Mouse (Mus musculus) CH12.LX (cell line): ENCODE data around the gene Prkce. TPM values are rescaled to one million over a fixed set of nuclear protein-coding genes. Genes with fewer than 3 reads are reported as not detected.
A peak's percentile ranks its signal among the peaks of the same experiment; 100 is the strongest.

Experiments used
- DNase-seq: peaks from one replicate; pipeline ENCODE4 v3.0.0-alpha.2; 2013; ENCODE audit errors: extremely low read depth
- H3K27ac ChIP-seq: 2 replicates; pipeline ENCODE4 v1.5.1; 2012; ENCODE audit warnings: low read depth, mild to moderate bottlenecking, control low read depth, moderate library complexity; ENCODE audit not compliant: insufficient read depth
- H3K27me3 ChIP-seq: replicated peaks from 2 replicates; pipeline ENCODE3; 2012; ENCODE audit warnings: inconsistent platforms
- H3K36me3 ChIP-seq, 2 experiments: replicated peaks in 1 of 2; 2 replicates each; pipeline versions ENCODE3 to v1.6.1; 2012; ENCODE audit warnings: inconsistent platforms in 1 of 2, low read length in 1 of 2, mild to moderate bottlenecking in 1 of 2, mixed read lengths in 1 of 2, moderate library complexity in 1 of 2; ENCODE audit not compliant: control insufficient read depth in 1 of 2, insufficient read depth in 1 of 2
- H3K4me1 ChIP-seq, 2 experiments: 2 replicates each; pipeline ENCODE4 v1.6.1; 2012; ENCODE audit warnings: inconsistent platforms in 1 of 2, moderate library complexity in 1 of 2; ENCODE audit not compliant: insufficient read depth in 2 of 2, control insufficient read depth in 1 of 2
- H3K4me2 ChIP-seq: 2 replicates; pipeline ENCODE4 v1.6.1; 2012; ENCODE audit warnings: low read depth, mild to moderate bottlenecking, control low read depth; ENCODE audit not compliant: poor library complexity, insufficient read depth, severe bottlenecking
- H3K4me3 ChIP-seq, 3 experiments: fragments of 150-350 bp in 1 of 3; sonication (generic) in 1 of 3; replicated peaks in 1 of 3; 2 replicates each; pipeline versions ENCODE3 to v1.5.1; 2011 to 2012; ENCODE audit warnings: low read depth in 2 of 3, low read length in 2 of 3, mild to moderate bottlenecking in 2 of 3, moderate library complexity in 2 of 3, control low read depth in 1 of 3, improper control_type of control experiment in 1 of 3, inconsistent platforms in 1 of 3, mixed read lengths in 1 of 3; ENCODE audit not compliant: poor library complexity in 1 of 3
- H3K79me2 ChIP-seq: replicated peaks from 2 replicates; pipeline ENCODE4 v1.6.1; 2012; ENCODE audit warnings: mild to moderate bottlenecking, moderate library complexity; ENCODE audit not compliant: control insufficient read depth, poor library complexity, insufficient read depth, severe bottlenecking; ENCODE audit errors: extremely low read depth
- H3K9ac ChIP-seq: 2 replicates; pipeline ENCODE4 v1.6.1; 2012; ENCODE audit warnings: low read depth, mild to moderate bottlenecking, control low read depth, moderate library complexity; ENCODE audit not compliant: insufficient read depth
- H3K9me3 ChIP-seq: replicated peaks from 2 replicates; pipeline ENCODE3; 2012; ENCODE audit warnings: low read length, inconsistent platforms, mixed read lengths
- BHLHE40 ChIP-seq: IDR thresholded peaks from 2 replicates; pipeline ENCODE4 v1.6.1; 2011; ENCODE audit warnings: mild to moderate bottlenecking, low read depth, low read length, improper control_type of control experiment
- CHD1 ChIP-seq: IDR thresholded peaks from 2 replicates; pipeline ENCODE4 v1.6.1; 2012; ENCODE audit warnings: low read depth, low read length, improper control_type of control experiment, inconsistent platforms
- CHD2 ChIP-seq: IDR thresholded peaks from 2 replicates; pipeline ENCODE4 v1.6.1; 2011; ENCODE audit warnings: low read length, improper control_type of control experiment
- CTCF ChIP-seq, 2 experiments: IDR thresholded peaks in 1 of 2; conservative IDR thresholded peaks in 1 of 2; 2 replicates each; pipeline ENCODE4 v1.5.1; 2011 to 2012; ENCODE audit warnings: low read depth in 2 of 2, low read length in 2 of 2, improper control_type of control experiment in 1 of 2, inconsistent platforms in 1 of 2, mild to moderate bottlenecking in 1 of 2, moderate library complexity in 1 of 2
- E2F4 ChIP-seq: IDR thresholded peaks from 2 replicates; pipeline ENCODE4 v1.6.1; 2011; ENCODE audit warnings: low read depth, low read length, improper control_type of control experiment; ENCODE audit not compliant: insufficient replicate concordance
- ELF1 ChIP-seq: IDR thresholded peaks from 2 replicates; pipeline ENCODE4 v1.6.1; 2014; ENCODE audit warnings: low read depth, mild to moderate bottlenecking, inconsistent platforms, low read length, improper control_type of control experiment
- EP300 ChIP-seq: IDR thresholded peaks from 2 replicates; pipeline ENCODE4 v1.6.1; 2011; ENCODE audit warnings: low read length, improper control_type of control experiment
- ETS1 ChIP-seq: conservative IDR thresholded peaks from 2 replicates; pipeline ENCODE4 v1.6.1; 2012; ENCODE audit warnings: low read depth, mild to moderate bottlenecking, inconsistent platforms, low read length, improper control_type of control experiment, moderate library complexity
- HCFC1 ChIP-seq: IDR thresholded peaks from 2 replicates; pipeline ENCODE4 v1.6.1; 2012; ENCODE audit warnings: low read depth, mild to moderate bottlenecking, inconsistent platforms, low read length, improper control_type of control experiment
- JUN ChIP-seq: IDR thresholded peaks from 2 replicates; pipeline ENCODE4 v1.6.1; 2011; ENCODE audit warnings: low read depth, mild to moderate bottlenecking, low read length, improper control_type of control experiment, moderate library complexity; ENCODE audit not compliant: insufficient read depth
- KAT2A ChIP-seq: IDR thresholded peaks from 2 replicates; pipeline ENCODE4 v1.6.1; 2012; ENCODE audit warnings: low read length, improper control_type of control experiment, inconsistent platforms; ENCODE audit not compliant: insufficient replicate concordance
- MAFK ChIP-seq: IDR thresholded peaks from 2 replicates; pipeline ENCODE4 v1.6.1; 2011; ENCODE audit warnings: low read length, improper control_type of control experiment; ENCODE audit not compliant: insufficient replicate concordance
- MAZ ChIP-seq: IDR thresholded peaks from 2 replicates; pipeline ENCODE4 v1.6.1; 2012; ENCODE audit warnings: low read depth, mild to moderate bottlenecking, inconsistent platforms, low read length, improper control_type of control experiment, moderate library complexity
- MEF2A ChIP-seq: IDR thresholded peaks from 2 replicates; pipeline ENCODE4 v1.6.1; 2014; ENCODE audit warnings: low read depth, mild to moderate bottlenecking, inconsistent platforms, low read length, improper control_type of control experiment, borderline replicate concordance
- NELFE ChIP-seq: IDR thresholded peaks from 2 replicates; pipeline ENCODE4 v1.6.1; 2011; ENCODE audit warnings: low read depth, low read length, improper control_type of control experiment
- NRF1 ChIP-seq: IDR thresholded peaks from 2 replicates; pipeline ENCODE4 v1.6.1; 2014; ENCODE audit warnings: low read depth, mild to moderate bottlenecking, inconsistent platforms, low read length, improper control_type of control experiment, moderate library complexity
- POLR2A ChIP-seq: IDR thresholded peaks from 2 replicates; pipeline ENCODE4 v1.6.1; 2011; ENCODE audit warnings: low read depth, mild to moderate bottlenecking, improper control_type of control experiment, low read length
- RAD21 ChIP-seq: IDR thresholded peaks from 2 replicates; pipeline ENCODE4 v1.6.1; 2011; ENCODE audit warnings: low read depth, mild to moderate bottlenecking, low read length, improper control_type of control experiment, moderate library complexity
- RCOR1 ChIP-seq: conservative IDR thresholded peaks from 2 replicates; pipeline ENCODE4 v1.6.1; 2012; ENCODE audit warnings: low read depth, mild to moderate bottlenecking, inconsistent platforms, low read length, improper control_type of control experiment
- SIN3A ChIP-seq: IDR thresholded peaks from 2 replicates; pipeline ENCODE4 v1.6.1; 2012; ENCODE audit warnings: low read length, improper control_type of control experiment, inconsistent platforms
- SMC3 ChIP-seq: IDR thresholded peaks from 2 replicates; pipeline ENCODE4 v1.6.1; 2011; ENCODE audit warnings: low read depth, low read length, improper control_type of control experiment
- TBP ChIP-seq: conservative IDR thresholded peaks from 2 replicates; pipeline ENCODE4 v1.6.1; 2011; ENCODE audit warnings: low read depth, low read length, improper control_type of control experiment
- TCF12 ChIP-seq: IDR thresholded peaks from 2 replicates; pipeline ENCODE4 v1.6.1; 2014; ENCODE audit warnings: low read depth, mild to moderate bottlenecking, inconsistent platforms, low read length, improper control_type of control experiment
- USF2 ChIP-seq: conservative IDR thresholded peaks from 2 replicates; pipeline ENCODE4 v1.6.1; 2011; ENCODE audit warnings: low read depth, low read length, improper control_type of control experiment
- ZC3H11A ChIP-seq: IDR thresholded peaks from 2 replicates; pipeline ENCODE4 v1.6.1; 2012; ENCODE audit warnings: low read depth, mild to moderate bottlenecking, inconsistent platforms, low read length, improper control_type of control experiment
- ZKSCAN1 ChIP-seq: IDR thresholded peaks from 2 replicates; pipeline ENCODE4 v1.6.1; 2012; ENCODE audit warnings: low read depth, inconsistent platforms, low read length, improper control_type of control experiment, borderline replicate concordance
- ZMIZ1 ChIP-seq: IDR thresholded peaks from 2 replicates; pipeline ENCODE4 v1.6.1; 2012; ENCODE audit warnings: low read depth, mild to moderate bottlenecking, inconsistent platforms, low read length, improper control_type of control experiment
- ZNF384 ChIP-seq: IDR thresholded peaks from 2 replicates; pipeline ENCODE4 v1.6.1; 2012; ENCODE audit warnings: low read depth, low read length, improper control_type of control experiment, inconsistent platforms
- dilution Hi-C: fragments of 300-500 bp; cut with MboI; formaldehyde crosslinking; loops from 2 replicates; pipeline ENCODE4 v1.14.3; 2020; ENCODE audit warnings: low sequenced_read_pairs; ENCODE audit not compliant: extremely low pct_unique_long_range_greater_than_20kb, extremely low pct_ligation_motif_present
- in situ Hi-C: fragments of 300-500 bp; cut with MboI; formaldehyde crosslinking; loops from 3 replicates; pipeline ENCODE4 v1.14.3; 2019; ENCODE audit warnings: low sequenced_read_pairs, low pct_ligation_motif_present, low pct_unique_long_range_greater_than_20kb, mixed read lengths
- polyA plus RNA-seq: library from polyadenylated mRNA; unstranded; fragments of >175 nt; gene quantifications from 2 replicates; pipeline ENCODE4 v1.2.1, GENCODE M21; 2012; ENCODE audit warnings: low read depth; ENCODE audit not compliant: insufficient read length
- total RNA-seq, 2 experiments: library from RNA; depleted of rRNA; stranded (reverse); fragments of 300-350 nt in 1 of 2; fragments of >200 nt in 1 of 2; gene quantifications; 2 replicates each; pipeline ENCODE4 v1.2.3; 2012 to 2014

The Prkce gene
- total and polyA plus RNA-seq, 3 experiments, result 4.1 to 13.2 (median 11.4) TPM

- H3K4me1 ChIP-seq, result peaks cover 36 to 92% of the 10 kb centered on the region in 2 experiments
- no peak for DNase-seq
- H3K9me3 ChIP-seq, result no peaks in the 10 kb centered on the region
- peaks cover 17% of the 10 kb centered on the region for H3K79me2 ChIP-seq
- H3K9ac ChIP-seq, result peak overlapping the region; percentile 86; the same call in 1 of the 2 replicates
- in situ Hi-C loops (no loop called here), dilution Hi-C loops (no loop called here)
- H3K4me2 ChIP-seq, result peak overlapping the region; percentile 82
- H3K27me3 ChIP-seq, result no peaks in the 10 kb centered on the region
- H3K27ac ChIP-seq, result no peak overlapping the region
- peaks cover 0 to 15% of the 10 kb centered on the region in 2 experiments for H3K36me3 ChIP-seq
- peak overlapping the region in 2 of 3 experiments; percentile 57 to 61 for H3K4me3 ChIP-seq
- TF ChIP-seq ZKSCAN1 (no peak), CHD1 (no peak), CTCF (conservative IDR thresholded peaks at IDR 0.05 in 1 of 2, IDR thresholded peaks at IDR 0.05 in 1 of 2; ENCODE audit: low read depth in 2 of 2, low read length in 2 of 2) (no peak), ZNF384 (no peak), CHD2 (no peak), ETS1 (no peak), ELF1 (no peak), SIN3A (no peak), SMC3 (no peak), MAZ (no peak), TCF12 (no peak), MEF2A (no peak), EP300 (no peak)
Measured at GRCm38 (mm10) chr17:86351282-86351681, 183.7 kb downstream of the Prkce start.

GRCm38 (mm10) chr17:86352247-86353037, 184.9 kb downstream of the Prkce start:
- H3K27me3 ChIP-seq, result no peaks in the 10 kb centered on the region
- H3K4me3 ChIP-seq, result peak overlapping the region; percentile 57 to 61 (median 57)
- H3K9me3 ChIP-seq, result no peaks in the 10 kb centered on the region
- H3K4me1 ChIP-seq, result peaks cover 36 to 90% of the 10 kb centered on the region in 2 experiments
- peak overlapping the region; percentile 82 for H3K4me2 ChIP-seq
- in situ Hi-C loops, result no loop called here
- TF ChIP-seq ETS1, result no peak
- no peak for TF ChIP-seq TBP
- TF ChIP-seq NELFE, result no peak
- no peak for TF ChIP-seq POLR2A
- no peak for TF ChIP-seq JUN
- no peak for TF ChIP-seq CHD2
- TF ChIP-seq NRF1, result no peak; the same call in 1 of the 2 replicates
- TF ChIP-seq MAFK, result no peak
- TF ChIP-seq HCFC1, result no peak
- 0 out of 2 replicates have a peak, but pooled peaks have one; percentile 3 for TF ChIP-seq CHD1
- no peak for TF ChIP-seq ZNF384
- 0 out of 2 replicates have a peak, but pooled peaks have one; percentile 25 for TF ChIP-seq BHLHE40
- no peak for TF ChIP-seq E2F4
- 0 out of 2 replicates have a peak, but pooled peaks have one; percentile 8 for TF ChIP-seq MEF2A
- no peak for TF ChIP-seq SIN3A
- no peak for TF ChIP-seq USF2
- TF ChIP-seq CTCF (conservative IDR thresholded peaks at IDR 0.05 in 1 of 2, IDR thresholded peaks at IDR 0.05 in 1 of 2; ENCODE audit: low read depth in 2 of 2, low read length in 2 of 2), result no peak
- no peak; the same call in 1 of the 2 replicates for TF ChIP-seq RAD21
- TF ChIP-seq ZMIZ1, result no peak
- 0 out of 2 replicates have a peak, but pooled peaks have one; percentile 36 for TF ChIP-seq KAT2A
- no peak for TF ChIP-seq ZC3H11A
- TF ChIP-seq RCOR1, result 0 out of 2 replicates have a peak, but pooled peaks have one; percentile 53
- H3K36me3 ChIP-seq, result peaks cover 0 to 17% of the 10 kb centered on the region in 2 experiments
- DNase-seq, result no peak
- dilution Hi-C loops, result no loop called here
- H3K27ac ChIP-seq, result peak overlapping the region; percentile 91; the same call in 1 of the 2 replicates
- peaks cover 17% of the 10 kb centered on the region for H3K79me2 ChIP-seq
- peak overlapping the region; percentile 86 for H3K9ac ChIP-seq
